Mouse (Mus musculus): ENCODE data around the gene Ppm1a. TPM values are rescaled to one million over a fixed set of nuclear protein-coding genes. Genes with fewer than 3 reads are reported as not detected.

Gene Ppm1a
- polyA plus RNA-seq, 1 experiment from 2014 or later: 68.8 TPM

DNA sequence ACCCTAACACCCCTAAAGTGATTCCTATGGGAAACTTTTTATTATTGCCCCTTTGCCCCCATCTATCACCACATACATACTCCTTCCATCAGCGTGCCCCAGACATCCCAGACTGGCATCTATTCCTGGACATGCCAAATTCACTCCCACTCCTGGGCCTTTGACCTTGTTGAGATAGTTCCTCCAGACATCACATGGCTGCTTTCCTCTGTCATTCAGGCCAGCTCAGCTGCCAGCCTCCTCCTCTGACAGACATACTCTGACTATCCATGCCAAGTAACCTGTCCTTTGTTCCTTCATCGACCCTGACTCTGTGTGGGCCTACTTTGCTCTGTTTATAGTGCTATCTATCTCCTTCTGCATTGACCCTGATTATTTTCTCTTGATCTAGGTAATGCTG is 6.6 kb upstream of the Ppm1a start:
- Histone ChIP-seq H3K36me3 (ENCODE audit: control insufficient read depth, insufficient read depth, low read length) (no peaks in the 10 kb centered on the region), H3K9ac (ENCODE audit: low read depth, low read length) (no peak overlapping the region), H3K9me3 (ENCODE audit: control insufficient read depth, low read length) (no peaks in the 10 kb centered on the region), H3K27me3 (ENCODE audit: control insufficient read depth, insufficient read depth, low read length) (no peaks in the 10 kb centered on the region), H3K4me2 (replicated peaks; ENCODE audit: low read depth, low read length) (no peak overlapping the region), H3K4me1 (replicated peaks; ENCODE audit: control insufficient read depth, insufficient read depth, low read length) (no peaks in the 10 kb centered on the region), H3K27ac (ENCODE audit: low read depth, low read length) (no peak overlapping the region), H3K4me3 (ENCODE audit: low read depth, low read length) (no peak overlapping the region)
- ATAC-seq (ENCODE audit: low FRiP score): no peak
- no peak for DNase-seq (ENCODE audit: low spot score)
- WGBS: 77% methylated on average over 2 of the region's 2 CpGs

DNA sequence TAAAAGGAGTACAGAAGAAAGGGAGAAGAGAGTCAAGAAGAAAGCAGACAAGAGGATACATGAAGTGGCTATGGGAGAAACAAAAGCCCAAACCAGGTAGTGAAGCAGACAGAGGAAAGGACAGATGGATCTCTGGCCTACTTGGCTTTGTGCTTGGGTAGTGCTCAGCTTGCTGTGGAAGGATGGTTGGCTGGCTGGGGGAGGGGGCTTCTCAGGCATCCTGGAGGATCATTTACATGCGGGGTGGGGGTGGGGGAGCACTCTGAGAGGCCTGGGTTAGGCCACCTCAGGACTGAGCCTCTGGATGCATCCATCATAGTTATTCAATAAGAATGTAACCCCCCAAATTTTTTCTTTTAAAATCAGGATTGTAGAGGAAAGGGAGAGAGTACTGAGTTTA is 341 bp downstream of the Ppm1a start:
- DNase-seq (ENCODE audit: low spot score) (peak; percentile 41), ATAC-seq (ENCODE audit: low FRiP score) (no peak)
- 6% methylated on average over 1 of the region's 1 CpGs for WGBS

DNA sequence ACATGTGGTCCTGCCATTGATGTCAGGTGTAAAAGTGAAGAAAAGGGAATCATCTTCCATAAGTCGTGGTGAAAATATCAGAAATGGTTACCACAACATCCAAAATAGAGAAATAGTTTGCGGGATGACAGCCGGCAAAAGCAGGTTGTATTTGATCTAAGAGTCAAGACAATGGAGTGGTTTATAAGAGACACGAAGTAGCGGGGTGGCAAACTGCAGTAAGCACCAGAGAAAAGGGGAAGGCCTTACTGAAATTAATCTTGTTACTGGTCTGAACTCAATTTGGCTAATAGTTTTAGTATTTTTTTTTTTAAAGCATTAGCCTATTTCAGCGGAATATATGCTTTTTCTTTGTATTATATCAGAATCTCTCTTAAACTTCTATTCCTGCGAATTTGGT is 2.7 kb downstream of the Ppm1a start:
- Histone ChIP-seq H3K9ac (ENCODE audit: low read depth, low read length) (no peak overlapping the region), H3K27ac (ENCODE audit: low read depth, low read length) (no peak overlapping the region), H3K4me2 (replicated peaks; ENCODE audit: low read depth, low read length) (peak overlapping the region; percentile 44), H3K4me3 (ENCODE audit: low read depth, low read length) (peak overlapping the region; percentile 83), H3K9me3 (ENCODE audit: control insufficient read depth, low read length) (no peaks in the 10 kb centered on the region), H3K4me1 (replicated peaks; ENCODE audit: control insufficient read depth, insufficient read depth, low read length) (no peaks in the 10 kb centered on the region), H3K27me3 (ENCODE audit: control insufficient read depth, insufficient read depth, low read length) (no peaks in the 10 kb centered on the region), H3K36me3 (ENCODE audit: control insufficient read depth, insufficient read depth, low read length) (no peaks in the 10 kb centered on the region)
- ATAC-seq (ENCODE audit: low FRiP score) (no peak), DNase-seq (ENCODE audit: low spot score) (peak; percentile 17)
- WGBS: 19% methylated on average over 7 of the region's 7 CpGs

More for the DNA sequence above, 341 bp downstream of the Ppm1a start:
- H3K4me1 ChIP-seq (replicated peaks; ENCODE audit: control insufficient read depth, insufficient read depth, low read length): no peaks in the 10 kb centered on the region
- H3K27ac ChIP-seq (ENCODE audit: low read depth, low read length): 0 out of 2 replicates have a peak overlapping the region, but pooled peaks have one; percentile 3
- H3K4me3 ChIP-seq (ENCODE audit: low read depth, low read length): no peak overlapping the region
- no peak overlapping the region for H3K9ac ChIP-seq (ENCODE audit: low read depth, low read length)
- H3K4me2 ChIP-seq (replicated peaks; ENCODE audit: low read depth, low read length): no peak overlapping the region
- no peaks in the 10 kb centered on the region for H3K27me3 ChIP-seq (ENCODE audit: control insufficient read depth, insufficient read depth, low read length)
- H3K36me3 ChIP-seq (ENCODE audit: control insufficient read depth, insufficient read depth, low read length): no peaks in the 10 kb centered on the region
- H3K9me3 ChIP-seq (ENCODE audit: control insufficient read depth, low read length): no peaks in the 10 kb centered on the region

DNA sequence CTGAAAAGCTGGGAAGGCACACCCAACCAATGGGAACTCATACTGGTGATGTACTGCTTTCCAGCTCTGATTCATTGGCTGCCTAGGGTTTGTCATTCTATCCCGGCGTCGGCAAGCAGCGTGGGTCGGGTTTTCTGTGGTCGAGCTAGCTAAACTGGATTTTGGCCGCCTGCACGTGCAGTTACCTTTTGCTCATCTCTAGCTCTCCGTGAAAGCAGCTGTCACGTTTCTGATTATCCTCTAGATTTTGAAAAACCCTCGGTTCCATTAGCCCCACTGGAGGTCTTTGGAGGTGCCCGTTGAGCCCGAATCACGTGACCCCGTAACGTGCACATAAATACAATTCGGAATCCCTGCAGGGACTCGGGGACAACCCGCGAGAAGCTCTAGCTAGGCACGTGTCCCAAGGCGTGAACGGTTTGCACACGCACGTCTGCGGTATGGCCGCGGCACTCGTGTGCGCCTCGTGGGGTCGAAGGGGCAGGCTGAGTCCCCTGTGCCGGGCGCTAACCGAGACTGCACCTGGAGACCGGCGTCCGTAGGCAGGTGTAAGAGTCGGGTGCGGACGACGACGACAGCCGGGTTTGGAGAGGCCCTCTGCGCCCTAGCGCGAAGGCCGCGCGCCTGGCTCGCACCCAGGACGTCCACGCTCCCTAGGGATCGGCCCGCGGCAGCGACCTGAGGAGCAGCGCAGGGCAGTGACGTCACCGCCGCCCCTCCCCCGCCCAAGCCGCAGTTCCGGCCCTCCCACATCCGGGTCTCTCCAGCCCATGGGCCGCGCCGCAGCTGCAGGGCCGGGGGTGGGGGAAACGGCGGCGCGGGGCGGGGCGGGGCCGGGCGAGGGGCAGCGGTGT is 3.3 kb downstream of the Ppm1a start:
- WGBS: under 1% methylated on average over 60 of the region's 78 CpGs

DNA sequence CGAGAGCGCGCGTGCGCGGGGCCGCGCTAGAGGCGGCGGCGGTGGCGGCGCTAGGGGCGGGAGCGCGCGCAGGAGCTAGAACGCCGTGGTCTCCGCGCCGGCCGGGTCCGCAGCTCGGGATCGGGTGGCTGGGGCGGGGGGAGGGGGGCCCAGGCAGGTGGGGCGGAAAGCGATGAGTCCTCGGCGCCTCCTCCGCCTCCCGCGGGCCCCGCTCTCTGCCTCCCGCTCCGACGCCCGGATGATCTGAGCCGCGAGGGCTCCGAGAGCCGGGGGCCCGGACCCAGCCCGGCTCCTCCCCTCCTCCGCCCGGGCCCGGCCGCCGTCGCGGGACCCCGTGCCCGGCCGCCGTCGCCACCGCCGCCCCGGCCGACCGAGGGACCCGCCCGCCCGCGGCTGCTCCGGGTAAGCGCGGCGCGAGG is 4.0 kb downstream of the Ppm1a start:
- Histone ChIP-seq H3K27ac (ENCODE audit: low read depth, low read length) (peak overlapping the region; percentile 97), H3K9me3 (ENCODE audit: control insufficient read depth, low read length) (no peaks in the 10 kb centered on the region), H3K4me3 (ENCODE audit: low read depth, low read length) (peak overlapping the region; percentile 83), H3K9ac (ENCODE audit: low read depth, low read length) (peak overlapping the region; percentile 93), H3K36me3 (ENCODE audit: control insufficient read depth, insufficient read depth, low read length) (no peaks in the 10 kb centered on the region), H3K4me1 (replicated peaks; ENCODE audit: control insufficient read depth, insufficient read depth, low read length) (no peaks in the 10 kb centered on the region), H3K27me3 (ENCODE audit: control insufficient read depth, insufficient read depth, low read length) (no peaks in the 10 kb centered on the region), H3K4me2 (replicated peaks; ENCODE audit: low read depth, low read length) (peak overlapping the region; percentile 45)
- ATAC-seq (ENCODE audit: low FRiP score): peak; percentile 83
- no peak for DNase-seq (ENCODE audit: low spot score)
- 0% methylated on average over 9 of the region's 71 CpGs for WGBS

More for the DNA sequence above, 3.3 kb downstream of the Ppm1a start:
- Histone ChIP-seq H3K27me3 (ENCODE audit: control insufficient read depth, insufficient read depth, low read length) (no peaks in the 10 kb centered on the region), H3K4me2 (replicated peaks; ENCODE audit: low read depth, low read length) (peak overlapping the region; percentile 44), H3K27ac (ENCODE audit: low read depth, low read length) (peak overlapping the region; percentile 97), H3K4me3 (ENCODE audit: low read depth, low read length) (peak overlapping the region; percentile 83), H3K9ac (ENCODE audit: low read depth, low read length) (peak overlapping the region; percentile 93), H3K4me1 (replicated peaks; ENCODE audit: control insufficient read depth, insufficient read depth, low read length) (no peaks in the 10 kb centered on the region), H3K36me3 (ENCODE audit: control insufficient read depth, insufficient read depth, low read length) (no peaks in the 10 kb centered on the region), H3K9me3 (ENCODE audit: control insufficient read depth, low read length) (no peaks in the 10 kb centered on the region)
- DNase-seq (ENCODE audit: low spot score) (peak; percentile 97), ATAC-seq (ENCODE audit: low FRiP score) (peak; percentile 94)

DNA sequence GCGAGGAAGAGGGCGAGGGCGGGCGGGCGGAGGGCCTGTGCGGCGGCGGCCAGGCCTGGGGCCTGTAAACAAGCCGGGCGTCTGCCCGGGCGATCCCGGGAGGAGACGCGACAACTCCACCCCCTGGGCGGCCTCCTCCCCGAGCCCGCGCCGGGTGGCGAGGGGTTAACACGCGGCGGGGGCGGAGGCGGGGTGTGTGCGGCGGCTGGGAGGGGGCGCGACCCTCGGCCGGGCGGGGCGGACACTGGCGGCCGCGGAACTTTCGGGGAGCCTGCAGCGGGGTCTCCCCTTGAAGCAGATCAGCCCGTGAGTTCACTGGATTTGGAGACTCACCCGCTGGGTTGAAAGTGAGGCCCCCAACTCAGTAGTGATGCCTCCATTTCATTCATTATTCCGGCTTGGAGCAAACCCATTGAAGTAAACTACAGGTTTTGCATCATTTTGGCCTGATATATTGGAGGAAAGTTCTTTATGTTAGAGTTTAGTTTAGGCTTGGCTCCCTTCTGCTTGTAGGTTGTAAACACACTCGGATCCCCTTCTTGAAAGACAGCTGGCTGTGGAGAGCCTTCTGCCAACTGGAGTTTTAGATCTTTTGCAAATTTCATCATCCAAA is 4.5 kb downstream of the Ppm1a start:
- no peaks in the 10 kb centered on the region for H3K4me1 ChIP-seq (replicated peaks; ENCODE audit: control insufficient read depth, insufficient read depth, low read length)
- ATAC-seq (ENCODE audit: low FRiP score) (peak; percentile 72), DNase-seq (ENCODE audit: low spot score) (peak; percentile 79)
- H3K27ac ChIP-seq (ENCODE audit: low read depth, low read length): peak overlapping the region; percentile 97
- no peaks in the 10 kb centered on the region for H3K36me3 ChIP-seq (ENCODE audit: control insufficient read depth, insufficient read depth, low read length)
- H3K4me3 ChIP-seq (ENCODE audit: low read depth, low read length): peak overlapping the region; percentile 83
- under 1% methylated on average over 15 of the region's 43 CpGs for WGBS
- peak overlapping the region; percentile 93 for H3K9ac ChIP-seq (ENCODE audit: low read depth, low read length)
- no peaks in the 10 kb centered on the region for H3K27me3 ChIP-seq (ENCODE audit: control insufficient read depth, insufficient read depth, low read length)
- peak overlapping the region; percentile 45 for H3K4me2 ChIP-seq (replicated peaks; ENCODE audit: low read depth, low read length)
- no peaks in the 10 kb centered on the region for H3K9me3 ChIP-seq (ENCODE audit: control insufficient read depth, low read length)

DNA sequence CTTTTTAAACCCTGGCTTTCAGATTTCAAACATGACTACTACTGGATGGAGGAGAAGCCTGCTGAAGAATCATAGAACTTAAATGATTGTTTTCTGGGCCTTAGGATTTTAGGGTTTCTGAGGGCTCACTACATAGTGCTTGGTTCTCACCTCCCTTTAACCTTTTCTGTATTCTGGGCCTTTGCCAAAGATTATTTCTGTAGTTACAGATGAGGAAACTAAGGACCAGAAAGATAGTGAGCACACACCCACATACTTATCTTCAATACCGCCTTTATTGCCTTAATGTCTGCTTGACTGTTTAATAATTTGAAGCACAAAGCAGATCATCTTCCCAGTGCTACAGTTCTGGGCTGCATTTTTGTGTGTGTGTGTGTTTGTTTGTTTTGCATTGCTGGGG is 5.2 kb downstream of the Ppm1a start:
- DNase-seq (ENCODE audit: low spot score) (no peak), ATAC-seq (ENCODE audit: low FRiP score) (no peak)
- Histone ChIP-seq H3K9me3 (ENCODE audit: control insufficient read depth, low read length) (no peaks in the 10 kb centered on the region), H3K4me1 (replicated peaks; ENCODE audit: control insufficient read depth, insufficient read depth, low read length) (no peaks in the 10 kb centered on the region), H3K4me2 (replicated peaks; ENCODE audit: low read depth, low read length) (peak overlapping the region; percentile 45), H3K9ac (ENCODE audit: low read depth, low read length) (peak overlapping the region; percentile 93; the same call in 1 of the 2 replicates), H3K4me3 (ENCODE audit: low read depth, low read length) (peak overlapping the region; percentile 83), H3K27me3 (ENCODE audit: control insufficient read depth, insufficient read depth, low read length) (no peaks in the 10 kb centered on the region), H3K36me3 (ENCODE audit: control insufficient read depth, insufficient read depth, low read length) (no peaks in the 10 kb centered on the region), H3K27ac (ENCODE audit: low read depth, low read length) (no peak overlapping the region)
- WGBS: 76% methylated on average over 1 of the region's 1 CpGs

DNA sequence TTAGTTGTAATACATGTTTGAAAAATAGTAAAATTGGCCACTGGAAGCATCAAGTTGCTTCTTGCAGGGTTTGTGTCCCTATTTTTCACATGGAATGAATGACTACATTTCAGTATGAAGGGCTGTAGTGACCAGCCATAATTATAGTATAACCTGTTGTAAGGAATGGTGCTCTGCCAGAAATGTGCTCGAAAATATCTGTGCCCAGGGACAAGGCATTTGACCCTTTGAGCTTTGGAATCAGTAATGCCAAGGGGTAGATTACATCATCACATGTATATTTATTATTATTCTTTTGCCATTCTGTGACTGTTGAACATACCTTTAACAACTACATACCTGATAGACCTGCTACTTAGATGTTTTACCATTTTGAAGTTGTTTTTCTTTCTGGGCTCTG is 5.9 kb downstream of the Ppm1a start:
- WGBS: 67% methylated on average over 1 of the region's 1 CpGs
- DNase-seq (ENCODE audit: low spot score): no peak
- no peaks in the 10 kb centered on the region for H3K4me1 ChIP-seq (replicated peaks; ENCODE audit: control insufficient read depth, insufficient read depth, low read length)
- no peak overlapping the region for H3K9ac ChIP-seq (ENCODE audit: low read depth, low read length)
- H3K27ac ChIP-seq (ENCODE audit: low read depth, low read length): no peak overlapping the region
- no peaks in the 10 kb centered on the region for H3K36me3 ChIP-seq (ENCODE audit: control insufficient read depth, insufficient read depth, low read length)
- no peak overlapping the region for H3K4me3 ChIP-seq (ENCODE audit: low read depth, low read length)
- H3K9me3 ChIP-seq (ENCODE audit: control insufficient read depth, low read length): no peaks in the 10 kb centered on the region
- ATAC-seq (ENCODE audit: low FRiP score): no peak
- H3K27me3 ChIP-seq (ENCODE audit: control insufficient read depth, insufficient read depth, low read length): no peaks in the 10 kb centered on the region
- no peak overlapping the region; the same call in 1 of the 2 replicates for H3K4me2 ChIP-seq (replicated peaks; ENCODE audit: low read depth, low read length)
